Mouse (Mus musculus) thymus, adult 2 months (tissue): ENCODE measurements around the gene Osmr.

ENCODE experiments used
- CTCF ChIP-seq: fragments of 200-500 bp; IDR thresholded peaks from 2 replicates; pipeline ENCODE4 v1.5.1; 2012; ENCODE audit warnings: mild to moderate bottlenecking, control low read depth, low read length, moderate library complexity, borderline replicate concordance; ENCODE audit not compliant: control insufficient read depth, poor library complexity, insufficient read depth; ENCODE audit errors: extremely low read depth
- POLR2A ChIP-seq: fragments of 200-500 bp; IDR thresholded peaks from 2 replicates; pipeline ENCODE4 v1.6.1; 2012; ENCODE audit warnings: mild to moderate bottlenecking, low read length, control low read depth, moderate library complexity; ENCODE audit not compliant: control insufficient read depth, poor library complexity, insufficient read depth; ENCODE audit errors: extremely low read depth

GRCm38 (mm10) chr15:6840199-6840598 lies 34.6 kb downstream of the Osmr start:
- TF ChIP-seq CTCF (no peak), POLR2A (no peak)
